ENCODE assay signal across 8 mouse cellular contexts in the genomic region with DNA sequence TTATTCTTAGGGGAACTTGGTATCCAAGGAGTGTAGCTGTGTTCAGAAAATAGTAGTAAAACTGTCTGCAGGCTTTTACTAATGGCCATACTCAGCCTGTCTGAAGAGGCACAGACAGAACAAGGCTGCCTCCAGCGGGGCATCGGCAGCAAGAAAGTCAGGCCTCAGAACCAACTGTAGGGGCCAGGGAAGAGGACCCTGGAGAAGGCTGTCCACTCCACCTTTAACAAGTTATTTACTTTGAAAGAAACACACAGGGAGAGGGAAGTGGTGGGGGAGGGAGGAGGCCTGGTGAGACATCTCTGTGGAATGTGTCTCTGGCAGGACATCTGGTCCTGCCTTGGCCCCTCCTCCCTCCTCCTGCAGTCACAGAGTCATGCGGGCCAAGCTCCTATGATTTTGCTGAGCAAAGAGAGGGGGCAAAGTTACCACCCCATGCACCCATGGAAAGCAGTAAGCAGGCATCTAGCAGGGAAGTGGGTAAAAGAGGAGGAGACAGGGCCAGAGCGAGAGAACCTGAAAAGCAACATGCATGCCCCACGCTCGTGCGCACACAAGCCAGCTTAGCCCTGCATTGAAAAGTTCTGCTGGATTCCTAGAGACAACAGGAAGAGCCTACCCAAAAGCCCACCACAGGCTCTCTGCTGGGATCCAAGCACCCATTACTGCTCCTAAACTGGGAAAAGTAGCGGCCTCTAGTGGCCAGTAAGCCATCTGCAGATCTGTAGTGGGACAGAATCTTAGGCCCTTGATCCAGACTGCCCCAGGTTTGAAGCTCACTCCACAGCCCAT. TPM values are rescaled to one million over a fixed set of nuclear protein-coding genes. Genes with fewer than 3 reads are reported as not detected.
DNase-seq lines count a peak whose midpoint lies in the region; ATAC-seq and TF ChIP-seq lines count a peak whose summit lies in the region.

No protein-coding gene starts in this region.

- 15% methylated on average over 8 of the region's 8 CpGs for WGBS in heart, embryonic 16.5 days
- WGBS in lung, adult 2 months, result 5% methylated on average over 8 of the region's 8 CpGs
- 8% methylated on average over 8 of the region's 8 CpGs for WGBS in neural tube, embryonic 14.5 days

- TF ChIP-seq EP300 in ES-Bruce4 (IDR thresholded peaks at IDR 0.05; ENCODE audit: insufficient read depth, low read depth, low read length), result no peak

- TF ChIP-seq CTCF in ES-Bruce4 (IDR thresholded peaks at IDR 0.05; ENCODE audit: low read depth, low read length), result no peak
- peak; percentile 69 for TF ChIP-seq CTCF in lung, adult 2 months (IDR thresholded peaks at IDR 0.05; ENCODE audit: insufficient read depth, low read length)

- no peak for TF ChIP-seq POLR2A in ES-Bruce4 (IDR thresholded peaks at IDR 0.05; ENCODE audit: insufficient read depth, low read length)
- no peak; the same call in 1 of the 2 replicates for TF ChIP-seq POLR2A in lung, adult 2 months (IDR thresholded peaks at IDR 0.05; ENCODE audit: borderline replicate concordance, extremely low read depth, low read depth, low read length)

- peaks cover 3% of the 10 kb centered on the region for H3K4me1 ChIP-seq in ES-Bruce4 (ENCODE audit: control insufficient read depth, insufficient read depth, low read length)
- H3K4me1 ChIP-seq in brown adipose tissue, adult 24 weeks (ENCODE audit: control insufficient read depth, insufficient read depth, insufficient read length, low read length), result peaks cover 39% of the 10 kb centered on the region
- H3K4me1 ChIP-seq in heart, embryonic 16.5 days (ENCODE audit: control insufficient read depth, insufficient read depth, low read length), result peaks cover 58% of the 10 kb centered on the region
- H3K4me1 ChIP-seq in lung, adult 2 months (ENCODE audit: control insufficient read depth, insufficient read depth, low read length), result peaks cover 54% of the 10 kb centered on the region
- 0 out of 2 replicates have a peak, but pooled peaks cover 7% of the 10 kb centered on the region for H3K4me1 ChIP-seq in neural tube, embryonic 14.5 days (ENCODE audit: control insufficient read depth, insufficient read depth, low read length)

- H3K9me3 ChIP-seq in ES-Bruce4 (replicated peaks; ENCODE audit: control insufficient read depth, insufficient read depth, low read length, poor library complexity, severe bottlenecking), result no peaks in the 10 kb centered on the region
- no peaks in the 10 kb centered on the region for H3K9me3 ChIP-seq in heart, embryonic 16.5 days (replicated peaks; ENCODE audit: control insufficient read depth, low read length)
- H3K9me3 ChIP-seq in neural tube, embryonic 14.5 days (ENCODE audit: control insufficient read depth, low read length), result no peaks in the 10 kb centered on the region

- peak; percentile 90 for DNase-seq in kidney, postnatal 14 days
- DNase-seq in lung, adult 2 months, result peak; percentile 83
- DNase-seq in testis, postnatal 14 days (ENCODE audit: low spot score), result peak; percentile 63

- peak overlapping the region; percentile 43 for H3K9ac ChIP-seq in ES-Bruce4 (ENCODE audit: low read depth, poor library complexity, severe bottlenecking)
- peak overlapping the region; percentile 66 for H3K9ac ChIP-seq in heart, embryonic 16.5 days (ENCODE audit: low read length)
- no peak overlapping the region for H3K9ac ChIP-seq in neural tube, embryonic 14.5 days (replicated peaks; ENCODE audit: low read depth, low read length)

- H3K4me3 ChIP-seq in ES-Bruce4 (ENCODE audit: low read depth, low read length), result peak overlapping the region; percentile 39
- peak overlapping the region; percentile 21 for H3K4me3 ChIP-seq in brown adipose tissue, adult 24 weeks (ENCODE audit: insufficient read depth, low read depth, low read length)
- peak overlapping the region; percentile 22 for H3K4me3 ChIP-seq in heart, embryonic 16.5 days (ENCODE audit: low read length)
- peak overlapping the region; percentile 34 for H3K4me3 ChIP-seq in lung, adult 2 months (replicated peaks; ENCODE audit: extremely low read depth, low read depth, low read length)
- no peak overlapping the region for H3K4me3 ChIP-seq in neural tube, embryonic 14.5 days (ENCODE audit: low read depth, low read length)

- peak overlapping the region; percentile 45 for H3K4me2 ChIP-seq in heart, embryonic 16.5 days (ENCODE audit: low read depth, low read length)
- H3K4me2 ChIP-seq in neural tube, embryonic 14.5 days (ENCODE audit: low read depth, low read length), result no peak overlapping the region

- ATAC-seq in erythroid progenitor cell, adult 5-6 weeks (replicated peaks; ENCODE audit: low FRiP score, poor library complexity, severe bottlenecking), result peak; percentile 53
- peak; percentile 56 for ATAC-seq in heart, embryonic 16.5 days (replicated peaks; ENCODE audit: extremely low read depth, insufficient read depth, low FRiP score)
- ATAC-seq in neural tube, embryonic 14.5 days (ENCODE audit: low read depth), result peak; percentile 48; the same call in 1 of the 2 replicates

- no peaks in the 10 kb centered on the region for H3K36me3 ChIP-seq in ES-Bruce4 (ENCODE audit: control insufficient read depth, insufficient read depth, low read length, poor library complexity, severe bottlenecking)
- no peaks in the 10 kb centered on the region for H3K36me3 ChIP-seq in heart, embryonic 16.5 days (ENCODE audit: control insufficient read depth, insufficient read depth)
- no peaks in the 10 kb centered on the region for H3K36me3 ChIP-seq in neural tube, embryonic 14.5 days (ENCODE audit: control insufficient read depth, insufficient read depth, low read length)

- H3K27ac ChIP-seq in ES-Bruce4 (ENCODE audit: insufficient read depth, low read length), result peak overlapping the region; percentile 97
- peak overlapping the region; percentile 97 for H3K27ac ChIP-seq in brown adipose tissue, adult 24 weeks (replicated peaks; ENCODE audit: low read depth, low read length)
- H3K27ac ChIP-seq in heart, embryonic 16.5 days (ENCODE audit: low read length), result peak overlapping the region; percentile 95
- peak overlapping the region; percentile 69 for H3K27ac ChIP-seq in neural tube, embryonic 14.5 days (ENCODE audit: low read depth, low read length)

- H3K27me3 ChIP-seq in ES-Bruce4 (ENCODE audit: control insufficient read depth, insufficient read depth, low read length, poor library complexity, severe bottlenecking), result no peaks in the 10 kb centered on the region
- no peaks in the 10 kb centered on the region for H3K27me3 ChIP-seq in heart, embryonic 16.5 days (ENCODE audit: control insufficient read depth, insufficient read depth, low read length)
- no peaks in the 10 kb centered on the region for H3K27me3 ChIP-seq in neural tube, embryonic 14.5 days (ENCODE audit: control insufficient read depth, insufficient read depth, low read length)

RNA-seq across cellular contexts. Expression of gene Adamtsl4, which starts 12.2 kb away (rescaled TPM):
- polyA plus RNA-seq in ES-Bruce4 (2011; ENCODE audit: insufficient read depth, insufficient read length, low read depth, missing spikeins), result 6.9 and 10.1 TPM in 2 replicates
- polyA plus RNA-seq in brown adipose tissue, adult 24 weeks (2012; ENCODE audit: insufficient read depth, insufficient read length, missing spikeins), result 2.5 and 6.6 TPM in 2 replicates
- 0.84 TPM in 1 of 2 replicates, not detected in the other for total RNA-seq in erythroid progenitor cell, adult 5-6 weeks (2015; ENCODE audit: low replicate concordance)
- total RNA-seq in erythroid progenitor cell, adult 5-6 weeks (2017; ENCODE audit: low replicate concordance), result 0.39 and 1.2 TPM in 2 replicates
- polyA plus RNA-seq in heart, embryonic 16.5 days (2015; fragmentation: Nextera tagmentation; extraction: Ambion mirVana), result 8.5 and 13.7 TPM in 2 replicates
- 51.3 and 52.3 TPM in 2 replicates for polyA plus RNA-seq in lung, adult 2 months (2012; rRNA removed)
- polyA plus RNA-seq in neural tube, embryonic 14.5 days (2014; fragmentation: Nextera tagmentation; extraction: Ambion mirVana), result 0.88 and 1.1 TPM in 2 replicates

RNA-seq across cellular contexts. Expression of gene Mcl1, which starts 16.9 kb away (rescaled TPM):
- 247 and 264 TPM in 2 replicates for polyA plus RNA-seq in ES-Bruce4 (2011; ENCODE audit: insufficient read depth, insufficient read length, low read depth, missing spikeins)
- 56.1 and 61.6 TPM in 2 replicates for polyA plus RNA-seq in brown adipose tissue, adult 24 weeks (2012; ENCODE audit: insufficient read depth, insufficient read length, missing spikeins)
- total RNA-seq in erythroid progenitor cell, adult 5-6 weeks (2015; ENCODE audit: low replicate concordance), result 161 and 212 TPM in 2 replicates
- 104 and 138 TPM in 2 replicates for total RNA-seq in erythroid progenitor cell, adult 5-6 weeks (2017; ENCODE audit: low replicate concordance)
- 31.9 and 38.3 TPM in 2 replicates for polyA plus RNA-seq in heart, embryonic 16.5 days (2015; fragmentation: Nextera tagmentation; extraction: Ambion mirVana)
- polyA plus RNA-seq in lung, adult 2 months (2012; rRNA removed), result 89.2 and 178 TPM in 2 replicates
- polyA plus RNA-seq in neural tube, embryonic 14.5 days (2014; fragmentation: Nextera tagmentation; extraction: Ambion mirVana), result 49.0 and 65.6 TPM in 2 replicates

RNA-seq across cellular contexts. Expression of gene Ensa, which starts 50.7 kb away (rescaled TPM):
- polyA plus RNA-seq in ES-Bruce4 (2011; ENCODE audit: insufficient read depth, insufficient read length, low read depth, missing spikeins), result 67.4 and 68.5 TPM in 2 replicates
- 38.4 and 51.4 TPM in 2 replicates for polyA plus RNA-seq in brown adipose tissue, adult 24 weeks (2012; ENCODE audit: insufficient read depth, insufficient read length, missing spikeins)
- total RNA-seq in erythroid progenitor cell, adult 5-6 weeks (2015; ENCODE audit: low replicate concordance), result 65.4 and 75.3 TPM in 2 replicates
- 117 and 119 TPM in 2 replicates for total RNA-seq in erythroid progenitor cell, adult 5-6 weeks (2017; ENCODE audit: low replicate concordance)
- 51.1 and 53.0 TPM in 2 replicates for polyA plus RNA-seq in heart, embryonic 16.5 days (2015; fragmentation: Nextera tagmentation; extraction: Ambion mirVana)
- polyA plus RNA-seq in lung, adult 2 months (2012; rRNA removed), result 9.3 and 15.7 TPM in 2 replicates
- 94.2 and 101 TPM in 2 replicates for polyA plus RNA-seq in neural tube, embryonic 14.5 days (2014; fragmentation: Nextera tagmentation; extraction: Ambion mirVana)
